Mouse (Mus musculus) ES-Bruce4 (cell line): ENCODE results near the gene Stat1.

ENCODE experiments used
- CTCF ChIP-seq: IDR thresholded peaks from one replicate; pipeline ENCODE4 v1.8.1; 2011; ENCODE audit warnings: low read depth, low read length
- EP300 ChIP-seq: IDR thresholded peaks from 2 replicates; pipeline ENCODE4 v1.6.1; 2011; ENCODE audit warnings: low read depth, low read length; ENCODE audit not compliant: insufficient read depth

DNA sequence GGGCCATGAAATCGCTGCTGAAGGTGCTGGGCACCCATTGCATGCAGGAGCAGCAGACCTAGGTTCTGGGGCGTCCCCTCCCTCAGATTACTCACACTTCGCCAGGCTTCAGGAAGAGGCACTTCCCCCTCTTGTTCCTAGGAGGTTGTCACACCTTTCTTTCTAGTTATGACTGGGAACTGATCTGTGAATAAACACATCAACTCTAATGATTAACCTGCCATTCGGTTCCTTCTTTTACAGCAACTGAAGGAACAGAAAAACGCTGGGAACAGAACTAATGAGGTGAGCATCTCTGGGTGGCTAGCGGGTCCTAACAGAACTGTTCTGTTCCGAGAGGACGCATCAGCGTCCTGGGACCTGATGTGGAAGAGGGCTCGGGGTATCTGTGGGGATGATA lies 25.7 kb downstream of the Stat1 start:
- no peak for TF ChIP-seq CTCF
- TF ChIP-seq EP300: no peak
